Comparison of ENCODE assay signal across 28 mouse cellular contexts in genomic region chr1:60979843-60980235, GRCm38 (mm10). TPM values are rescaled to one million over a fixed set of nuclear protein-coding genes. Genes with fewer than 3 reads are reported as not detected.
"Had no signal": no experiment of that assay in that cellular context is flagged by ENCODE, and none has a peak within 500 bp of the region (broad histone marks: within the 10 kb centered on the region; RNA-seq: fewer than 3 reads in every experiment).

No protein-coding gene starts in this region.

- H3K27me3 ChIP-seq: embryonic facial prominence, embryonic 12.5 days; embryonic facial prominence, embryonic 13.5 days; embryonic facial prominence, embryonic 15.5 days; forebrain, embryonic 12.5 days; forebrain, embryonic 13.5 days; forebrain, embryonic 15.5 days had no signal

- H3K4me3 ChIP-seq: embryonic facial prominence, embryonic 10.5 days; embryonic facial prominence, embryonic 12.5 days; embryonic facial prominence, embryonic 13.5 days; embryonic facial prominence, embryonic 15.5 days; erythroblast, embryonic 14.5 days; forebrain, embryonic 10.5 days; forebrain, embryonic 12.5 days; forebrain, embryonic 13.5 days; forebrain, embryonic 15.5 days; gastrocnemius, adult 2 months; heart, adult 2 months had no signal

- H3K4me2 ChIP-seq: embryonic facial prominence, embryonic 12.5 days; embryonic facial prominence, embryonic 13.5 days; embryonic facial prominence, embryonic 15.5 days; forebrain, embryonic 12.5 days; forebrain, embryonic 13.5 days; forebrain, embryonic 15.5 days had no signal

- H3K4me1 ChIP-seq: embryonic facial prominence, embryonic 12.5 days; embryonic facial prominence, embryonic 13.5 days; embryonic facial prominence, embryonic 15.5 days; forebrain, embryonic 13.5 days; forebrain, embryonic 15.5 days had no signal

- H3K36me3 ChIP-seq: embryonic facial prominence, embryonic 10.5 days; embryonic facial prominence, embryonic 12.5 days; embryonic facial prominence, embryonic 13.5 days; embryonic facial prominence, embryonic 15.5 days; forebrain, embryonic 10.5 days; forebrain, embryonic 12.5 days; forebrain, embryonic 15.5 days had no signal

- ATAC-seq: forebrain, embryonic 13.5 days; forebrain, embryonic 14.5 days; forebrain, embryonic 15.5 days; forebrain, embryonic 16.5 days; forebrain, postnatal 0 days had no signal

- H3K9me3 ChIP-seq: embryonic facial prominence, embryonic 10.5 days; embryonic facial prominence, embryonic 12.5 days; embryonic facial prominence, embryonic 13.5 days; embryonic facial prominence, embryonic 15.5 days; forebrain, embryonic 10.5 days; forebrain, embryonic 12.5 days; forebrain, embryonic 13.5 days; forebrain, embryonic 15.5 days had no signal

- H3K9ac ChIP-seq: embryonic facial prominence, embryonic 12.5 days; embryonic facial prominence, embryonic 13.5 days; embryonic facial prominence, embryonic 15.5 days; forebrain, embryonic 12.5 days; forebrain, embryonic 13.5 days; forebrain, embryonic 15.5 days; forebrain, postnatal 0 days had no signal

- DNase-seq: cerebellum, adult 2 months; cerebellum, adult 8-10 months; cerebellum, adult 9-10 months; cerebellum, adult 9-11 months; cerebellum, postnatal 25 days; cerebellum, postnatal 36 days; embryo, embryonic 11 days; forebrain, postnatal 0 days; gastrocnemius, adult 2 months; gastrocnemius, postnatal 10 days; gastrocnemius, postnatal 14 days; gastrocnemius, postnatal 25 days; gastrocnemius, postnatal 36 days; heart, adult 11 months; heart, adult 18-20 months; heart, adult 2 months had no signal

- H3K27ac ChIP-seq: embryonic facial prominence, embryonic 10.5 days; embryonic facial prominence, embryonic 12.5 days; embryonic facial prominence, embryonic 13.5 days; embryonic facial prominence, embryonic 15.5 days; forebrain, embryonic 12.5 days; forebrain, embryonic 13.5 days; forebrain, embryonic 15.5 days; gastrocnemius, adult 2 months; heart, adult 2 months had no signal

RNA-seq across cellular contexts. Expression of gene Icos, which starts 2.1 kb away (rescaled TPM):
- polyA plus RNA-seq: cerebellum, adult 2 months; embryonic facial prominence, embryonic 10.5 days; erythroblast, embryonic 14.5 days; forebrain, embryonic 11.5 days had no signal
